Comparison of ENCODE assay signal across 9 mouse cellular contexts in genomic region chr2:162660941-162661386, GRCm38 (mm10). TPM values are rescaled to one million over a fixed set of nuclear protein-coding genes. Genes with fewer than 3 reads are reported as not detected.
DNase-seq lines count a peak whose midpoint lies in the region; ATAC-seq lines count a peak whose summit lies in the region.
"Had no signal": no experiment of that assay in that cellular context is flagged by ENCODE, and none has a peak within 500 bp of the region (broad histone marks: within the 10 kb centered on the region; RNA-seq: fewer than 3 reads in every experiment).

Gene Ptprt (minus strand): TSS chr2:162661147.

- peak; percentile 48 for ATAC-seq in intestine, embryonic 15.5 days
- ATAC-seq in liver, embryonic 15.5 days (ENCODE audit: insufficient read depth): no peak
- ATAC-seq in stomach, embryonic 14.5 days (ENCODE audit: insufficient number of reproducible peaks, insufficient read depth, low FRiP score, low read depth): peak; percentile 25; the same call in 1 of the 2 replicates
- ATAC-seq in activated CD4-positive, CD25-positive, alpha-beta regulatory T cell, adult 4 months: no peak

- H3K27ac ChIP-seq in intestine, embryonic 15.5 days: no peak within 1 kb of the TSS
- no peak within 1 kb of the TSS for H3K27ac ChIP-seq in liver, embryonic 15.5 days (replicated peaks)
- H3K27ac ChIP-seq in stomach, embryonic 14.5 days (ENCODE audit: low read length): no peak within 1 kb of the TSS

- 0 out of 2 replicates have a peak within 1 kb of the TSS, but pooled peaks have one; percentile 23 for H3K9ac ChIP-seq in intestine, embryonic 15.5 days
- H3K9ac ChIP-seq in liver, embryonic 15.5 days: no peak within 1 kb of the TSS
- H3K9ac ChIP-seq in stomach, embryonic 14.5 days (replicated peaks; ENCODE audit: low read depth, low read length): no peak within 1 kb of the TSS

- DNase-seq in adrenal gland, adult 2 months: peak; percentile 2
- no peak for DNase-seq in adrenal gland, postnatal 4 days (ENCODE audit: low spot score in 2 of 2)
- peak; percentile 13 for DNase-seq in thymus, postnatal 4 days
- DNase-seq in thymus, postnatal 10 days (ENCODE audit: low spot score in 2 of 2): no peak

- WGBS in intestine, embryonic 15.5 days: 1% methylated on average over 43 of the region's 73 CpGs
- 2% methylated on average over 55 of the region's 73 CpGs for WGBS in liver, embryonic 15.5 days (ENCODE audit: insufficient replicate concordance)
- 0% methylated on average over 18 of the region's 73 CpGs for WGBS in stomach, embryonic 14.5 days

- H3K4me3 ChIP-seq in intestine, embryonic 15.5 days (replicated peaks): peak within 1 kb of the TSS; percentile 48
- peak within 1 kb of the TSS; percentile 31 for H3K4me3 ChIP-seq in liver, embryonic 15.5 days (replicated peaks)
- H3K4me3 ChIP-seq in stomach, embryonic 14.5 days (ENCODE audit: low read depth, low read length): peak within 1 kb of the TSS; percentile 46

- H3K4me2 ChIP-seq in intestine, embryonic 15.5 days (replicated peaks): peak within 1 kb of the TSS; percentile 94
- H3K4me2 ChIP-seq in liver, embryonic 15.5 days: peak within 1 kb of the TSS; percentile 49
- peak within 1 kb of the TSS; percentile 98 for H3K4me2 ChIP-seq in stomach, embryonic 14.5 days (replicated peaks; ENCODE audit: low read depth, low read length)

- no peaks in the 10 kb centered on the region for H3K9me3 ChIP-seq in intestine, embryonic 15.5 days
- no peaks in the 10 kb centered on the region for H3K9me3 ChIP-seq in liver, embryonic 15.5 days (replicated peaks)
- H3K9me3 ChIP-seq in stomach, embryonic 14.5 days (ENCODE audit: control insufficient read depth, low read depth, low read length): no peaks in the 10 kb centered on the region

- H3K4me1 ChIP-seq in intestine, embryonic 15.5 days (replicated peaks): peaks cover 13% of the 10 kb centered on the region; the same call in 1 of the 2 replicates
- H3K4me1 ChIP-seq in liver, embryonic 15.5 days (replicated peaks): no peaks in the 10 kb centered on the region; the same call in 1 of the 2 replicates
- 0 out of 2 replicates have a peak, but pooled peaks cover 5% of the 10 kb centered on the region for H3K4me1 ChIP-seq in stomach, embryonic 14.5 days (ENCODE audit: control insufficient read depth, insufficient read depth, low read length)

- peaks cover 41% of the 10 kb centered on the region for H3K27me3 ChIP-seq in intestine, embryonic 15.5 days (replicated peaks)
- H3K27me3 ChIP-seq in liver, embryonic 15.5 days: peaks cover 64% of the 10 kb centered on the region
- H3K27me3 ChIP-seq in stomach, embryonic 14.5 days (ENCODE audit: control insufficient read depth, insufficient read depth, low read length): peaks cover 22% of the 10 kb centered on the region

- H3K36me3 ChIP-seq in intestine, embryonic 15.5 days: no peaks in the 10 kb centered on the region
- no peaks in the 10 kb centered on the region for H3K36me3 ChIP-seq in liver, embryonic 15.5 days (replicated peaks)
- H3K36me3 ChIP-seq in stomach, embryonic 14.5 days (ENCODE audit: control insufficient read depth, insufficient read depth, low read length): no peaks in the 10 kb centered on the region

RNA-seq across cellular contexts. Expression of gene Ptprt, which starts in this region (rescaled TPM):
- under 1 TPM; 0.03 to 0.10 TPM for total RNA-seq in adrenal gland, adult 2 months (2021)
- polyA plus RNA-seq in adrenal gland, adult 2 months (2012; rRNA removed): 0.02 and 0.04 TPM in 2 replicates
- total RNA-seq in adrenal gland, postnatal 4 days (2021): 1 to 10 TPM; 1.8 to 3.2 TPM
- polyA plus RNA-seq in intestine, embryonic 15.5 days (2015; fragmentation: Nextera tagmentation; extraction: Ambion mirVana): 0.99 and 1.2 TPM in 2 replicates
- polyA plus RNA-seq in liver, embryonic 15.5 days (2015; fragmentation: Nextera tagmentation; extraction: Ambion mirVana): 0.10 and 0.48 TPM in 2 replicates
- 0.49 and 1.2 TPM in 2 replicates for polyA plus RNA-seq in stomach, embryonic 14.5 days (2014; fragmentation: Nextera tagmentation; extraction: Ambion mirVana)
- polyA plus RNA-seq in activated CD4-positive, CD25-positive, alpha-beta regulatory T cell, adult 4 months (2017; shearing (Covaris generic)): not detected
- total RNA-seq: common myeloid progenitor, adult 5-6 weeks had no signal

Comparison
In these comparisons a context has a peak if more than half of its experiments do, and no peak if none do; other contexts are left out.
1. Peak in DNase-seq in adrenal gland, adult 2 months; RNA of the gene not detected or under 1 TPM.
2. ATAC-seq: peak in intestine, embryonic 15.5 days (single experiment) and stomach, embryonic 14.5 days (single experiment); none in liver, embryonic 15.5 days (single experiment) and activated CD4-positive, CD25-positive, alpha-beta regulatory T cell, adult 4 months (single experiment).
3. Peak in every context shown above with its lines, with median percentiles within 50 percentile points of each other: H3K4me2 ChIP-seq and H3K4me3 ChIP-seq.